Mouse (Mus musculus) embryonic fibroblast, embryonic 13.5 days (primary cell): Measurements from ENCODE around the gene Il6st.

Experiments
- CTCF ChIP-seq: IDR thresholded peaks from 2 replicates; pipeline ENCODE4 v1.5.1; 2011; ENCODE audit warnings: mild to moderate bottlenecking, control low read depth, low read length, moderate library complexity, borderline replicate concordance; ENCODE audit not compliant: insufficient read depth
- POLR2A ChIP-seq: IDR thresholded peaks from 2 replicates; pipeline ENCODE4 v1.6.1; 2011; ENCODE audit warnings: low read depth, mild to moderate bottlenecking, control low read depth, low read length, moderate library complexity

DNA sequence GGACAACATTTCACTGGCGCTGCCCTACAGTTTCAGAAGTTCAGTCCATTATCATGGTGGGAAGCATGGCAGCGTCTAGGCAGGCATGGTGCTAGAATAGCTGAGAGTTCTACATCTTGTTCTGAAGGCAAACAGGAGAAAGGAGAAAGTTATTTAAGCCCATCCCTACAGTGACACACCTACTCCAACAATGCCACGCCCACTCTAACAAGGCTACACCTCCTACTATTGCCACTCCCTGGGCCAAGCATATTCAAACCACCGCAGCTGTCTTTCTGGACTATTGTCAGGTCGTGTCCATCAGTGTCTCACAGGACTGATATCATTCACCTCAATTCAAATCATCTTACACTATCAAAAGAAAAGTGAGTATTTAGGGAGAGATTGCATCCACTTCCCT lies 22.8 kb downstream of the Il6st start:
- TF ChIP-seq POLR2A: no peak
- TF ChIP-seq CTCF: no peak
